Mouse (Mus musculus) heart, adult 9 months (tissue): ENCODE measurements at regions not wholly inside any gene's neighbourhood (a gene's known extent, or its start where the extent isn't known, plus 50 kb on each side); places are given as distances from the start of the nearest gene placed in this dataset.

Experiments
- DNase-seq, 2 experiments: peaks; one replicate each; pipeline ENCODE4 v3.0.0; 2022; ENCODE audit warnings: low spot score in 2 of 2

DNA sequence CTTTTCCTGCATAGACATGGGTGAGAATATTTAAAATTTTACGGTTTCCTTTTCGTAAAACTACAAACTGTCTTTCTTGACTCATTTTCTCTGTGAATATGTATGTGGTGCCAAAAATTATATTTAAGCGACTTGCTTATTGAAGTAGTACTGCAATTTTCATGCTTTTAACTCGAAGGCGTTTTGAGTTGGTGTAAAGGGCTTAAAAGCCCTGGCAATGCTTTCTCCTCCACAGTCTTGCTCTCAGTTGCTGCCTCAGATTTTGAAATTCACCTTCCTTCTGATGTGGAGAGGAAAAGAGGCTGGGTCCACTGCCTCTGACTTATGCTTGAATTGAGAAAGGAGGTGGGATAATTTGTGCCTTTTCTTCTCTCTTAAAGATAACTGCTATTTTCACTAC is 629.6 kb upstream of the Nrsn1 start:
- no peak for DNase-seq

- no peak for DNase-seq
These were observed 622.8 kb upstream of the Nrsn1 start for GRCm38 (mm10) chr13:25893150-25893549.

GRCm38 (mm10) chr13:25882818-25883217 is 612.5 kb upstream of the Nrsn1 start:
- DNase-seq: no peak

DNA sequence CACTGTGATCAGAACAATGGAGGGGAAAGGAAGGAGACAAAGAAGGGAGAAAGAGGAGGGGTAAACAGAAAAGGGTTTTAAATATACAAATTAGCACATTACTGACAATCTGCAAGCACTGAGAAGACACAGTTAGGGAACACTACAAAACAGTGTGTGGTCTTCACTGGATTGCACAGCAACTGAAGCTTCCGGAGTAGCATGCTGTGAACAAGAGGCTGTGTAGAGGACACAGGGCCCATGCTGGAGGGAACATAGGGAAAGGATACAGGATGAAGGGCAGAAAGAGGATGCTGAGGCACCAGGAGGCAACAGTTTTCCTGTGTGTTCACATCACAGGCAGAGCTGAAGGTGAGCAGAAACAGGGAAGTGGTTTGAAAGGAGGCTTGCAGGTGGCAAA is 598.6 kb upstream of the Nrsn1 start:
- no peak for DNase-seq

- DNase-seq: no peak
These were observed 587.9 kb upstream of the Nrsn1 start for GRCm38 (mm10) chr13:25858207-25858606.

DNA sequence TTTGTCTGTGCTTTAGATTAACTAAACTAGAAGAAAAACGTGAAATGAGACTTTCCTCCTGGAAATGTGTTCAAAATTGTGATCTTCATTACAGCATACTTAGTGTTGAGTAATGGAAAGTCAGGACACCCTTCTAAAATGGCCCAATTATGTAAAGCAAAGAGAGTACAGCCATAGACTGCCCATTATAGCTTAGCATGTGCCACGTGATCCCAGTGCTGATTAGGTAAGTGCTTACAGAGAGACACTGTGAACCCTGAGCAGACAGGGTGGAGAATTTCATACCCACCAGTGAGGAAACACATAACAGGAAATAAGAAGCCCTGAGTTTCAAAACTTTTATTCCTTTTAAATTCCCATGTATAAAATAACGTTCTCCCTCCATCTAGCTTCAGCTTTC is 587.3 kb upstream of the Nrsn1 start:
- no peak for DNase-seq

DNA sequence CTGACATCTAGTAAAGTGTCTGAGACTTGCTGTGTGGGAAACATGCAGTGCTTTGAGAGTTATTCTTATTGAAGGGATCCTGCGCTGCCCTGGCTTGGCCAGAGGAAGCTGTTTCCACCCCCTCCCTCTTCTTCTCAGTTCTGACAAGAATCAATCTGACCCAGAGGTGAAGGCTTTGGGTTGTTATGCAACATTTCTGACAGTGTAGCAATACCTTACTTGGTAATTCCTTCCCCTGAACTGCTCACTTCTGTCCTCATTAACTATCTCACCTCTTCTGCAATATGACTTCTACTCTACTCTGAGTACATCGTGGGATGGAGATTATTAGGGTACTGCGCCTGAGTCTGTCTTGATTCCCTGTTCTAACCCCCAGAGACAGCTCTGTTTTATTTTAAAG is 586.8 kb upstream of the Nrsn1 start:
- DNase-seq: no peak

- no peak for DNase-seq
These were observed 586.2 kb upstream of the Nrsn1 start for GRCm38 (mm10) chr13:25856549-25856948.

DNA sequence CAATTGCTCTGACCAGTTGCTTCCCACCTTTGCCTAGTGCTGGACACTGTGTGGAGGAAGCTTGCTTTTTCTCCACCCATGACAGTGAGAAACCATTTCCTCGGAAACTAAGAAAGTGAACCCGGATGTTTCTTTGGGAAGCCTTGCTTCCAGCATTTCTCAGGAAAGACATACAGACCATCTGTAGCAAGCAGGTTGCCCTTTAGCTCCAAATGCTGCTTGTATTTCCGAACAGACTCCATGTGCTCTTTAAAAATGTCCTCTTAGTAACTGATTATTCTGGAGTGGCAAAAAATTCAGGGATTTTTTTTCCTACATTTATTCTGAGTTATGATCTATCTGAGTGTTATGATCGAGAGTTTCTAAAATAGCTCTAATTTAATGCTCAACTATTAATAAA is 577.9 kb upstream of the Nrsn1 start:
- no peak for DNase-seq

DNA sequence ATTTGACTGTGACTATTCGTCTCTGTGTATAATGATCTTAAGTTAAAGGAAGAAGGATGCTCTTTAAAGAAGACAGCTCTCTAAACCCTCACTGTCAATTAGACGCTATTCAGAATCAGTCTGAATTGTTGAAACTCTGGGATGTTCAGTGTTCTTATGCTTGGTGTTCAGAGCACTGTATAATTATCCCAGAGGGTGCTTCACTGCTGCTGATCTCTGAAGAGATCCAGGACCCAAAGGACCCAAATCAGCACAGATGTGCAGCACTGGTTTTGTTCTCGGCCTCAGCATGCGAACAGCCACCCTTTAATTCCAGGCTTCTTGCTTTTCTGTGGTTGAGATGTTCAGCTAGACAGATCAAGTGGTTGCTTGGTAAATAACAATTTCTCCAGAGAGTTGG is 567.9 kb upstream of the Nrsn1 start:
- DNase-seq: no peak

GRCm38 (mm10) chr13:25829146-25829924 is 559.0 kb upstream of the Nrsn1 start:
- DNase-seq: peak in 1 of 2 experiments; percentile 1

DNA sequence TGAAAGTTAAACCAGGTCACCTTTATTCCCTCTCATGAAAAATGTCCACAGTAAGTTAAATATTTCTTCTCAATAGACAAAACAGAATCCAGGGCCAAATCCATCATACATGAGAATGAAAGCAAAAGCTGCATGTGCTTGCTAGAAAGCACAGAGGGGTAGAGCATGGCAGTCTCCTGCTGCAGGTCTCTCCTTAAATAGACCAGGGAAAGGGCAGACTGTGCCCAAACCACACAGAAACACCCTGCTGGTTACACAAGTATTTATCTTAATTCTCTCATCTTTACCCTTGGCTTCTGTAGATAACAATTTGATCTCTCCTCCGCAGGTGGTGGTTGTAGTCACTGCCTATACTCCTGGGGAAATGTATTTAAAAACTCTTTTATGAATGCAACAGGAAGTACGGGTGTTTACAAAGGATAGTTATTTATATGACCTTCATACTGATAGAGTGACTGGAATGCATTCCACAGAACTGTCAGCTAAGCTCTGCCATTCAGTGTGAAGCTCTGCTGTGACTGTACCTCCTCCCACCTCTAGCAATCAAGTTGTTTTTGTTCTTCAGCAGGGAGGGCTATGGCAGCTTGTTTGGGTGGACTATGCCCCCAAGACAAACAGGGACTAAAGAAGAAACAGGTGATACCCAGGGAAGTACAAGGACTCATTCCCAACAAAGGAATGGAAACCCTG is 538.4 kb upstream of the Nrsn1 start:
- DNase-seq: no peak

DNA sequence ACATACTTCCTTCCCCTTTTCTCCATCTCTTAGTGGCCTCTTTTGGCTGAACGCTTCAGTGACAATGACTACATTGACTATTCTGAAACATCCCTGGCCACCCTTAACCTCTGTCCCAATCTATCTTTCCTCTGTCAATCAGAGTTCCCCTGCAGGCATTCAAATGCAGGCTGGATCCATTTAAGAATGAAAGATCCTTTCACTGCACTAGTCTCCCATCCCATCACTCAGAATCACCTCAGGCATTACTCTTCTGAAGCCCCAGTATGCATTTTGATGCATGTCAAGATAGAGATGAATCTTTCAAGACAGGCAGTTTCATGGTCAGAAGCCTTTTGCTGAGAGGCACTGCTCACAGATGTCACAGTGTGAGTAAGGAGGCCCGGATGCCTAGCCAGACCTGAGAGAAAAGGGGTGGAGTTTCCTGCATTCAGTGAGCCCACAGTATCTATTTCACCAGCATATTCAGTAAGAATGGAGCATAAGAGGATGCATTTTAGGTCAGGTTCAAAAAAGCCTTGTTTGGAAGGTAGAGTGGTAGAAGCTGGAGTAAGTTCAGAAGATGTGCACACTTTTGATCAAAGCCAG is 523.0 kb upstream of the Nrsn1 start:
- no peak for DNase-seq

GRCm38 (mm10) chr13:25781161-25781560 is 510.9 kb upstream of the Nrsn1 start:
- peak; percentile 26 to 38 for DNase-seq

GRCm38 (mm10) chr13:25777706-25778105 is 507.4 kb upstream of the Nrsn1 start:
- peak; percentile 39 to 62 for DNase-seq

GRCm38 (mm10) chr13:25774586-25775182 is 504.4 kb upstream of the Nrsn1 start:
- DNase-seq: no peak

GRCm38 (mm10) chr13:25754515-25755105 is 484.3 kb upstream of the Nrsn1 start:
- DNase-seq: no peak

DNA sequence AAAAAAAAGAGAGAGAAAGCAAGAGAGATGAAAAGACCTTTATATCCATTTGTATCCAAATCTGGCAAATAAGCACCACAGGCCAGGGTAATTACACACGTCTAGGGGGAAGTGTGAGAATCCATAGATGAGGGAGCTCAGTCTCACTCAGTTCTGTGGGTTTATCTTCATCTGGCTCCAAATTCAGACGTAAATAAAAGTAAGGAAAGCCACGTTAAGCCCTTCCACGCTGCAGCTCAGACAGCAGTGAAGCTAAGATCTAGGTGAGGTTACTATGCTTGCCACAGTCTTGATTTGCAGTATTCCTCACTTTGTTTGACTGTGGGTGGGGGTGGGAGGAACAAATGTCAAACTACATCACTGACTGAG is 481.1 kb upstream of the Nrsn1 start:
- DNase-seq: no peak

GRCm38 (mm10) chr13:25750460-25751408 is 480.4 kb upstream of the Nrsn1 start:
- peak in 1 of 2 experiments; percentile 18 for DNase-seq

DNA sequence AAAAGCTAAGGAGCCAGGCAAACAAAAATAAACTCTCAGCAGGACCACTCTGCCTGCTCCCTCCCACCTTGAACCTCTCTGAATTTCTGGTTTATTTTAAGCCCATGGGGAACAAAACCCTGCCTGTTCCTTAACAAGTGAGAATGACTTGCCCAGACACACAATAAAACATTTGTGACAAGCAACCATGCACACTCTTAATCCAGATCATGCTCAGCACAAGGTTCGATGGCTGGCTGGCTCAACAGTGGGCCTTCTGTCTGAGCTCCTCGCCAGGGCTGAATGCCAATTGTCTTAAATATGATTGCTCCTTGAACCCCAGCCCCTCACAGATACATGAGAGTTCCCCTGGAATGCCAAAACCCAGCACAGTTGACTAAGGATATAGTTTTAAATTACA is 468.3 kb upstream of the Nrsn1 start:
- DNase-seq: no peak

- no peak for DNase-seq
These were observed 459.1 kb upstream of the Nrsn1 start for GRCm38 (mm10) chr13:25729327-25729892.
